Mouse (Mus musculus) liver, embryonic 14.5 days (tissue): Measurements from ENCODE around the gene Adamts18.

Source experiments
- CTCF ChIP-seq: IDR thresholded peaks from 2 replicates; pipeline ENCODE4 v1.5.1; 2016; ENCODE audit warnings: antibody characterized with exemption, low read depth, control low read depth
- EP300 ChIP-seq: IDR thresholded peaks from 2 replicates; pipeline ENCODE4 v1.6.1; 2016; ENCODE audit warnings: antibody characterized with exemption, low read depth

DNA sequence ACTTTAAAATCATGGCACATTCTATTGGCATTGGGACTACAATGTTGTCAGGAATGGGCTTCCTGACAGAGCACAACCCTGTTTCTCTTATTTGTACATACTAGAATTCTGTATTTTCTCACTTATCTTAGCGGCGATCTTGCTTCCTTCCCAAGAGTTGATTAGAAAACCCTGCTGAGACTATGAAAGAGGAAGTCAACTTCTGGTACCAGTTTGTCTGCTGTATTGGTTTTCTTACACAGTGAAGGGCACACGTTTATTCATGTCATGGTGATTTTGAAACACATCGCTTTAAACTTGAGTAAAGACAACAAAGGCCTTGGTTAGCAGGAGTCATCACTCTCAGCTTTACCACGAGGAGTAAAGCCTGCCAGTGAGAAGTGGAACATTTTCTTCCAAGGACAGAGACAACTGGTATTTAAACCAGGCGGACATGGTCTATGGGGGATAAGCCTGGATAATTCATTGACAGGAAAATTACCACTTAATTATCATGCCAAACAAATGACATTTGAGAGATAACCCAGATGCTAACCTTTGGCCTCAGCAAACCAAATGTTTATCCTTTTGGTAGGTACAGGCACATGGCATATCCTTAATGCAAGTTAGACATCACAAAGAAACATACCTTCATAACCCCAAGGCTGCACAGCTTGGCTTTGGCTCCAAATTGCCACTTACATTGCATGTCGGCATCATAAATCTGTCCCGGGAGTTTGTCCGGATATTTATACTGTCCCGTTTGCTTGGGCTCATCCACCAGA is 84.8 kb downstream of the Adamts18 start:
- TF ChIP-seq EP300 (no peak), CTCF (no peak)
